Mouse (Mus musculus): Measurements from ENCODE around the gene Spata19.

The Spata19 gene

GRCm38 (mm10) chr9:27396500-27396899 lies at the start of gene Spata19:
Spata19 (plus strand) TSS chr9:27396800.
- no peak for DNase-seq (ENCODE audit: low read depth in 2 of 2, low spot score in 2 of 2)

DNA sequence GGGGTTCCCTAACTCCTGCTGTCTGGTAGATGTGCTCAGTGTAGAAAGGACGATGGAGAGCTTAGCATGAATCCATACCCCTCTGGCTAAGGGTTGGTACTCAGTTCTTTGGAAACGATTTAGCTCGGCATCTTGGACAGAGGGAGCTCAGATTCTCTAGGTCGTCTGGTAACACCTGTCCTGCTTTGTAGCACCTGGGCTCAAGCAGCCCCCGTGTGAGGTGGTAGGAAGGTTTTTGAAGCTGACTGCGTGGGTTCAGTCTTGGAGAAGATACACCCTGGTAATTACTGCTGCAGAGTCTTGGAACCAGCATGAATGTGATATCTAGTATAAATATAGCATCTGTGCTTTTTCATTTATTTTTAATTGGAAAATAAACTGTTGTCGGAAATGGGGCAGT lies 43.5 kb upstream of the Spata19 start:
- no peak for DNase-seq (ENCODE audit: low read depth in 2 of 2, low spot score in 2 of 2)

DNA sequence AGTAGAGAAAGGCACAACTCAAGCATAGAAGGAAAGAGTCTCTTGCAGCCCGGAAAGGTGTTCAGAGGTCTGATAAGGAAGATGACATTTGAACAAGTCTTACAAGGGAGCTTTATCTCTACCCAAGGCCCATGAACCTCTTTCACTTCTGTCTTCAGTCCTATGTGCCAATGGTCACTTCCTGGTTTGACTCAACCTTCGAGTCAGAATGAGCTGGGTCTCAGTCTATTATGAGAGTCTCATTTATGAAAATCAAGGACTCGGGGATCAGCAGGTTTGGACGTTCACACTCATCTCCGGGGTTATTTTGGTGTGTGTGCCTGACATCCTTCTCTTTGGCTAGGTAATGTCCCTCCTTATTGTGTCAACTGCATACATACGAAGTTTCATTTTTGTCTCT lies 38.7 kb upstream of the Spata19 start:
- no peak for DNase-seq (ENCODE audit: low read depth in 2 of 2, low spot score in 2 of 2)

DNA sequence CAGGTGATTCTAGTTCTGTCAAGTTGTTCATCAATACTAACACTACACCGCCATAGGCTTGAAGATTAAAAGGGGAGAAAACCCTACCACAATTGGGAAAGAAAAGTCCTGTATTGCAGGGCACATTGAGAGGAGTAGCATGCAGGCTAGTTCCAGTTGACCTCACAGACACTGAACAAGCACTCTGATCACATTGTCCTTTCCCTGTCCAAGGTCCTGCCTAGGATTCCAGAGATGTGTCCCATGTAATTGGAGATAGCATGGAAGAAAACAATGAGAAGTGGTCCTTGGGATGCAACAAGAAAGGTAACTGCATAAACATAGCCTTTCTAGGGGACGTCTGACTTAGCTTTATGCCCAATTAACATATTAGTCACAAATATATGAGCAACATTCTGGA lies 29.4 kb upstream of the Spata19 start:
- no peak for DNase-seq (ENCODE audit: low read depth in 2 of 2, low spot score in 2 of 2)

GRCm38 (mm10) chr9:27369108-27369507 lies 27.5 kb upstream of the Spata19 start:
- DNase-seq (ENCODE audit: low read depth in 2 of 2, low spot score in 2 of 2), result no peak

DNA sequence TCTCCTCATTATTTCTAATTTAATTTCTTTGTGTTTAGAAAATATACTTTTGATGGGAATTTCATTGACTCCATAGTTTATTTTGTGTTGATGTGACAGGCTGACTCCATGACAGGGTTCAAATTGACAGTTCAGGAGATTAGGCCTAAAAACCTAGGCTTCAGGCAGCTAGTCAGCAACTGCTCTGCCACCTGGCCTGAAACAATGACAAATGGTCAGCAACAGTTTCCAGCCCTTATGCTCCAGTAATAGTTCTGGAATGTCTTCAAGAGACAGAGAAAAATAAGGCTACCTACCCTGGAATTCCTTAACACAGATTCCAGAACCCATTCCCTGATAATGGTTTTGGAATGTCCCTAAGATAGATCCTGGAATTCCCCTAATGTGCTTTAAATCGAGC lies 20.9 kb upstream of the Spata19 start:
- DNase-seq (ENCODE audit: low read depth in 2 of 2, low spot score in 2 of 2), result no peak

DNA sequence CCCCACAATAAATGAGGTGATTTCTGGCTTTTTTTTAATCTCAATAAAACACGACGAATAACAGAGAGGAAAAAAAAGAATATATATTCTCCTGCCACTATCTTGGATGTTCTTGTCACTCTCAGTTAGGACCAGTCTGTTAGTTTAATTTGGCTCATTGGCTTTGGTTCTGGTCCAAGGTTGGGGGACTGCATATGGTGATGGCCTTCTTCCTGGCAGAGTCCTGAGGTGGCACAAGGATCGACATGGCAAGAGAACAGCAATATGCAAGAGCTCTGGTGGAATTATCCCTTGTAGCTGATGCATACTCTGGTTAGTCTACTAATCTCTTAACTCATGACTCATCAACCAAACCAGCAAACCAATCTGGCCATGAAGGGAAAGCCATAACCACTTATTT lies 9.6 kb upstream of the Spata19 start:
- DNase-seq (ENCODE audit: low read depth in 2 of 2, low spot score in 2 of 2), result no peak

GRCm38 (mm10) chr9:27401169-27401568 lies 4.6 kb downstream of the Spata19 start:
- no peak for DNase-seq (ENCODE audit: low read depth in 2 of 2, low spot score in 2 of 2)

DNA sequence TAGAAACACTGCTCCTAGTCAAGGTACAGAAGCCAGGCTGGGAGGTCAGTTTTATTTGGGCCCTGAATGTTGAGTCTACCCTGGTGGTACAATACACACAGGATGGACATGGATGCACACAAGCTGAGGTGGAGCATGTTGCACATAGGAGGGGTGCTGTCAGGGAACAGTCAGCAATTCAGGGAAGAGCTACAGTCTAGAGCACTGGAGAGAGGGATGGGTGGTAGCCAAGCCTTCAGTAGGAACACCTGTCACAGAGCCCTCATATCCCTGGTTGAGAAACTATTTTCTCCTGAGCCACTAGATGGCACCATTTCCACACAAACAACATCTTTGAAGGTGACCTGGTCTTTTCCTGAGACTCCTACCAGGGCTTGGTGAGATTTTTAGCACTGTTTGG lies 13.1 kb downstream of the Spata19 start:
- no peak for DNase-seq (ENCODE audit: low read depth in 2 of 2, low spot score in 2 of 2)

DNA sequence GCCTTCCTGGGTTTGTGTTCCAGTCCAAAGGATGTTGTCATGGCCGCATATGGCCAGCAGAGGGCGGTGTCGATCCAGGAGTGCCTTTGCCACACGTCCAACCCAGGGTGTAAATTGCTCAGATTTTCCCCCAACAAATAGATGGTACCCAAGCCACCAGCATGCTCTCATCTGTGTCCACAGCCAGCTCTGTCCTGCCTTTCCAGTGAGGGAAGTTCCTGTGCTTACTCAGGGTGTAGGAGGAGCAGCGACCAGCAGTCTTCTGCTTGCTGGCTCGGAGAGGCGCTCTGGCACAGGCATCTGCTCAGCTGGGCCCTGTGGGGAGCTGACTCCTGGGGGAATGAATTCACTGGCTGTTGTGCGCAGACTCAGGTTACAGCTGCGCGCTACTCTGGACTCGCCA lies 17.5 kb downstream of the Spata19 start:
- no peak for DNase-seq (ENCODE audit: low read depth in 2 of 2, low spot score in 2 of 2)

- no peak for DNase-seq (ENCODE audit: low read depth in 2 of 2, low spot score in 2 of 2)
These were observed 27.9 kb downstream of the Spata19 start for GRCm38 (mm10) chr9:27424511-27424910.

- no peak for DNase-seq (ENCODE audit: low read depth in 2 of 2, low spot score in 2 of 2)
These were observed 32.0 kb downstream of the Spata19 start for GRCm38 (mm10) chr9:27428552-27428951.

DNA sequence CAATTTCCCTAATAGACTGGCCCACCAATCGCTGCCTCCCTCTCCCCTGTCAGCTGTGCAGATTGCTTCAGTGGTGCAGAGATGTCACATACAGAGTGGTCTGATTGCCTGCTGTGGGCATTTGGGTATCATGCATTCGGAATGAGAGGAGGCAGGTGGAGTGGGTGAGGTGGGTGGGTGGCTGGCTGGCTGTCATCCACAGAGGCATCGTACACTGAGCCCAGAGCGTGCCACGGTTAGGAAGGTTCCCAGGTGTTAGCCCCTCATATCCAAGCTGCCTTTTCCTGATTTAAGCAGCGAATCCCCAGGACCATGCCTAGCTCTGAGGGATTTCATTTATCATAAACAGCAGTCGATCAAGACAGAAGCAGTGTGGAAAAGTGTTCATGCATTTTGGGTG lies 36.7 kb downstream of the Spata19 start:
- no peak for DNase-seq (ENCODE audit: low read depth in 2 of 2, low spot score in 2 of 2)

GRCm38 (mm10) chr9:27435936-27436335 lies 39.3 kb downstream of the Spata19 start:
- DNase-seq (ENCODE audit: low read depth in 2 of 2, low spot score in 2 of 2), result no peak

DNA sequence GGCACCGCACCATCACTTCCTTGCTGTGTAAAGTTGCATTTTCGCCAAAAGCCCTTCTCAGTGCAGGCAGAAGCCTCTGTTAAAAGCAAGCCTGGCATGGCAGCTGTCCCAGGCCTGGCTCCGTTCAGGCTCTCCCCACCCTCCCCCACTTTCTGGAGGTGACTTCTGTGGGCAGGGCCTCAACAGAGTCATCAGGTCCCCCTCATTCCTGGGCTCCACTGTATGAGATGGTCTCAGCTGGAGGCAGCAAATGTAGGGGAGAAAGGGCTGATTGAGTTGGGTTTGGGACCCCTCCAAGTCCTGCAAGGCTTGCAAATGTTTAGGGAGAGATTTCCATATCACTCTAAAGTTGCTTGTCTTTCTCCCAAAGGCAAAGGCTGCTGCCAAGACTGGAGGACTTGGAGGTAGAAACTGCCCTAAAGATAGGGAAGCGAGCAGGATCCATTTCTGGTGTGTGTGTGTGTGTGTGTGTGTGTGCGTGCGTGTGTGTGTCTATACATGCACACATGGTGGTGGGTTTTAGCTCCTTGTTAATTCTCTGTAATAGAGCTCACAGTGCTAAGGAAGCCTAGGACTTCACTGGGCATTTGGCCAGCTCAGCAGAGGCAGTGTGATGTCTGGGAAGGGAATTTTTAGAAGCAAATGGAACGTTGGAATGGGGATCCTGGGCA lies 40.9 kb downstream of the Spata19 start:
- no peak for DNase-seq (ENCODE audit: low read depth in 2 of 2, low spot score in 2 of 2)

DNA sequence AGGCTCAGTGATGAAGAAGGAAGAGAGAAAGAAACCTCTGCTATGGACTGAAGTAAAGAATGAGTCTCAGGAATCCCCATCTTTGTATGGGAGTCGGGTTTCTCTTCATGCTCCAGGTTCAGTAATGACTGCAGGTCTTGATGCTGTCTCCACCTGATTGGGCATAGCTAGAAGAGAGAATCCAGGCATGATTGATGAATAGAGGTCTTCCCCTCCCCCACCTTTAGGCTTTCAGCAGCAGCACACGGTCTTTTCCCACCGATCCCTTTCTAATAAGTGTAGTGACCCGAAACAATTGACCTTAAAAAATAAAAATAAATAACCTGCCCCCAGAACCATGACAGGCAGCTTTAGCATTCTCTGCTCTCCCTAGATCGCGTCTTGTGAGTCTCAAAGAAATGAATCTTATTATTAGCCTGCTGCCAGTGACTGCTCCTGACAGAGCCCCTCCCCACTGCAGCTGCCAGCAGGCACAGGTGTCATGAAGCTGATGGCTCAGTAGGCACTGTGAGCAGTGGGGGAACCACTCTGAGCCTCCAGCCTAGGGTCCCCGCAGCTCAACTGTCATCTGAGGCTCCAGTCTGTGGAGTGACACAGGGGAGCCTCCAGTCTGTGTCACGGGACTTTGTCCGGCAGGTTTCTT lies 53.3 kb downstream of the Spata19 start:
- no peak for DNase-seq (ENCODE audit: low read depth in 2 of 2, low spot score in 2 of 2)
